Mouse (Mus musculus): ENCODE data around the gene Zfp628. TPM values are rescaled to one million over a fixed set of nuclear protein-coding genes. Genes with fewer than 3 reads are reported as not detected.

Zfp628 gene
- polyA plus RNA-seq, 1 experiment from 2014 or later = 3.7 TPM

DNA sequence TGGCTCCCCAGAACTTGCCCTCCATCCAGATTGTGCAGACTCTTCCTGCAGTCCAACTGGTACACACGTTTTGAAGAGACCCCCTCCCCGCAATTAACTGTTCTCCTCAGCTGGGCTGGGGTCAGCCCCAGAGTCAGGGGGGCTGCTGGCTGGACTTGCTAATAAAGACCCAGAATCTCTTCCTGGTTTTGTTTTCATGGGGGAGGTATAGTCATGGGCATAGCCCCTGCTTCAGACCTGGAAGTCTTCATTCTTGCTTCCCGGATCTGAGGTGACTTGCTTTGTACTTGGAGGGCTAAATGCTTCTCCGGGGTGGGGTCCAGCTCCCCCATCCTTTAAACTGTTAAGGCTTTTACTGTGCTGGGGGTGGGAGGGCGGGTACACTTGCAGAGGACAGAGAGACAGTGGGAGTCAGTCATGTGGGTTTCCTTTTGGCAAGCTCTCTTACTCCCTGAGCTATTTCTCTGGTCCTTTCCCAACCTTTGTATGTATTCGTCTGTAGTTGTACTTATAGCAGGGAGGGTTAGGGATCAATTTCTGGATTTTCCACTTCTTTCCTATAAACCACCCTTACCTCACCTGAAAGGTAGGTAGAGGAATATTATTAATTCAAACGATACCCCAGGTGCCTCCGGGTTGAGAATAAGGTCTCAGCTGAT is 6.9 kb downstream of the Zfp628 start, which contains the start of gene Nat14:
Nat14 (plus strand) TSS at position 205 of the 659 bp plus-strand sequence.
- Histone ChIP-seq H3K4me1 (ENCODE audit: control insufficient read depth, insufficient read depth, low read length) (peaks cover 36% of the 10 kb centered on the region), H3K27ac (ENCODE audit: low read depth, low read length) (peak within 1 kb of the TSS; percentile 98), H3K9me3 (ENCODE audit: control insufficient read depth, low read length) (no peaks in the 10 kb centered on the region), H3K4me3 (ENCODE audit: low read depth, low read length) (peak within 1 kb of the TSS; percentile 25), H3K9ac (replicated peaks; ENCODE audit: low read depth, low read length) (peak within 1 kb of the TSS; percentile 32), H3K4me2 (ENCODE audit: low read depth, low read length) (peak within 1 kb of the TSS; percentile 60), H3K36me3 (ENCODE audit: control insufficient read depth, insufficient read depth, low read length) (peaks cover 21% of the 10 kb centered on the region), H3K27me3 (ENCODE audit: control insufficient read depth, insufficient read depth, low read length) (no peaks in the 10 kb centered on the region)
- ATAC-seq (ENCODE audit: low read depth) = no peak
- WGBS = 30% methylated on average over 8 of the region's 8 CpGs

DNA sequence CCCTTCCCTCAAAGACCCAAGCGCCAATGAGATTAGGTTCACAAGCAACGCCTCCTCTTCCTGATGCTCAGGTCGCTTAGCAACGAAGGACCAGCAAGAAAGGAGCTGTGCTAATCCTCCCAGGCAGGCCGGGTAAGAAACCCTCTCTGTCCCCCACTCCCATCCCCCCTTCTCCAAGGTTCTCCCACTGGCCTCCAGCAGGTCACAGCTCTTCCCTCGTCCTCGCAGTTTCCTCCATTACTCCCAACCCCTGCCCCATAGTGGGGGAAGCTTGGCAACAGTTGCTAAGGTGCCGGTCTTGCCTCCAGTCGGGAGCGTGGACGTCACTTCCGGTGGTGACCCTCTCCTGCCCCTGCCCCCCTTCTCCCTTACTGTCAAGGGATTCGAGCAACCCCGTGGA is 7.5 kb downstream of the Zfp628 start:
- peak overlapping the region; percentile 25 for H3K4me3 ChIP-seq (ENCODE audit: low read depth, low read length)
- peak overlapping the region; percentile 98 for H3K27ac ChIP-seq (ENCODE audit: low read depth, low read length)
- H3K27me3 ChIP-seq (ENCODE audit: control insufficient read depth, insufficient read depth, low read length) = no peaks in the 10 kb centered on the region
- peaks cover 34% of the 10 kb centered on the region for H3K4me1 ChIP-seq (ENCODE audit: control insufficient read depth, insufficient read depth, low read length)
- H3K4me2 ChIP-seq (ENCODE audit: low read depth, low read length) = peak overlapping the region; percentile 60
- peaks cover 21% of the 10 kb centered on the region for H3K36me3 ChIP-seq (ENCODE audit: control insufficient read depth, insufficient read depth, low read length)
- under 1% methylated on average over 14 of the region's 14 CpGs for WGBS
- peak overlapping the region; percentile 32 for H3K9ac ChIP-seq (replicated peaks; ENCODE audit: low read depth, low read length)
- ATAC-seq (ENCODE audit: low read depth) = peak; percentile 81
- H3K9me3 ChIP-seq (ENCODE audit: control insufficient read depth, low read length) = no peaks in the 10 kb centered on the region

DNA sequence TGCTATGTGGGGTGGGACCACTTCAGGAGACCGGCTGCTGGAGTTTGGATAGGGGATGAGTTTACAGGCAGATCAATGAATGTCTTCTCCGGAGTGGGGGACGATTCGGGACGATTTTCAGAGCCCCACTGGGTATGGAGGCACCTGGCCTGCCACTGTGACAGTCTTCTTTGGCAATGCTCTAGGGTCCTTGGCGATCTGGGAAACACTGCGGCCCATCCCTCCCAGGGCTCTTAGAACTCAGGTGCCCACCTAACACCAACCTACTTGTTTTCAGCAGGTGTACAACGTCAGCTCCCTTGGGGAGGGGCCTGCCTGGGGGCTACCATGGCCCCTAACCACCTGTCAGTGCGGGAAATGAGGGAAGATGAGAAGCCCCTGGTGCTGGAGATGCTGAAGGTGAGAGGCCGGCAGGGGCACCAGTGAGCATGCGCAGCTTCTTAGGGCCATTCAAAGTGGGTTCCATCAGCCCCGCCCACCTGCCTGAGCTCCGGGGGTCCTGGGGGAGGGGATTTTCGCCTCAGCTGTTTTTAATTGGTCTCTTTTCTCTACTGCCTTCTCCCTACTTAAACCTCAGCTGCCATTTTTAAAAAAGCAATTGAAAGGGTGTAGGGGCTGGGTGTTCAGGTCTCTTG is 8.0 kb downstream of the Zfp628 start:
- Histone ChIP-seq H3K27me3 (ENCODE audit: control insufficient read depth, insufficient read depth, low read length) (no peaks in the 10 kb centered on the region), H3K4me3 (ENCODE audit: low read depth, low read length) (peak overlapping the region; percentile 25), H3K4me1 (ENCODE audit: control insufficient read depth, insufficient read depth, low read length) (peaks cover 34% of the 10 kb centered on the region), H3K36me3 (ENCODE audit: control insufficient read depth, insufficient read depth, low read length) (peaks cover 21% of the 10 kb centered on the region), H3K4me2 (ENCODE audit: low read depth, low read length) (peak overlapping the region; percentile 60), H3K9me3 (ENCODE audit: control insufficient read depth, low read length) (no peaks in the 10 kb centered on the region), H3K9ac (replicated peaks; ENCODE audit: low read depth, low read length) (peak overlapping the region; percentile 57), H3K27ac (ENCODE audit: low read depth, low read length) (peak overlapping the region; percentile 98)
- peak; percentile 62 for ATAC-seq (ENCODE audit: low read depth)
- whole genome bisulfite sequencing = under 1% methylated on average over 14 of the region's 14 CpGs

DNA sequence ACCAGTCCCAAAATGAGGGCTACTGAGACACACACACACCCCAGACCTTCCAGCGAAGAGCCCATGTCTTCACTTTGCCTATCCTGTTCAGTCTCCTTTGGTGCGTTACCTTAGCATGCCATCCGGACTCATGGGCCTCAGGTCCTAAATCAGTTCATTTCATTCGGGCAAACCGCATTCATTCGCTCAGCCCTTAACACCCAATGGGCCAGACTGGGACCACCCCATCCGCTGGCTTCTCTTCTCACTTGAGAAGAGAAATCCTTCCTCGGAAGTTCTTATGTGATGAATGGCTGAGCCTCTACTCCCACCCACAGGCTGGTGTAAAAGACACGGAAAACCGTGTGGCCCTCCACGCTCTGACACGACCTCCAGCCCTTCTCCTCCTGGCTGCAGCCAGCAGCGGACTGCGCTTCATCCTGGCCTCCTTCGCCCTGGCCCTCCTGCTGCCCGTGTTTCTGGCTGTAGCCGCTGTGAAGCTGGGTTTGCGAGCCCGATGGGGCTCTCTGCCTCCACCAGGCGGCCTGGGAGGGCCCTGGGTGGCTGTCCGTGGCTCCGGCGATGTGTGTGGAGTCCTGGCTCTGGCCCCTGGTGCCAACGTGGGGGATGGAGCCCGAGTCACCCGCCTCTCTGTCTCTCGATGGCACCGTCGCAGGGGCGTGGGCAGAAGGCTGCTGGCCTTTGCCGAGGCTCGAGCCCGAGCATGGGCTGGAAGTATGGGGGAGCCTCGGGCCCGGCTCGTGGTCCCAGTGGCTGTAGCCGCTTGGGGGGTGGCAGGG is 8.8 kb downstream of the Zfp628 start:
- Histone ChIP-seq H3K4me1 (ENCODE audit: control insufficient read depth, insufficient read depth, low read length) (peaks cover 34% of the 10 kb centered on the region), H3K27ac (ENCODE audit: low read depth, low read length) (peak overlapping the region; percentile 98), H3K4me2 (ENCODE audit: low read depth, low read length) (peak overlapping the region; percentile 60), H3K4me3 (ENCODE audit: low read depth, low read length) (peak overlapping the region; percentile 25), H3K9ac (replicated peaks; ENCODE audit: low read depth, low read length) (peak overlapping the region; percentile 57), H3K9me3 (ENCODE audit: control insufficient read depth, low read length) (no peaks in the 10 kb centered on the region), H3K27me3 (ENCODE audit: control insufficient read depth, insufficient read depth, low read length) (no peaks in the 10 kb centered on the region), H3K36me3 (ENCODE audit: control insufficient read depth, insufficient read depth, low read length) (peaks cover 20% of the 10 kb centered on the region)
- 2% methylated on average over 37 of the region's 37 CpGs for WGBS
- peak; percentile 16 for ATAC-seq (ENCODE audit: low read depth)

DNA sequence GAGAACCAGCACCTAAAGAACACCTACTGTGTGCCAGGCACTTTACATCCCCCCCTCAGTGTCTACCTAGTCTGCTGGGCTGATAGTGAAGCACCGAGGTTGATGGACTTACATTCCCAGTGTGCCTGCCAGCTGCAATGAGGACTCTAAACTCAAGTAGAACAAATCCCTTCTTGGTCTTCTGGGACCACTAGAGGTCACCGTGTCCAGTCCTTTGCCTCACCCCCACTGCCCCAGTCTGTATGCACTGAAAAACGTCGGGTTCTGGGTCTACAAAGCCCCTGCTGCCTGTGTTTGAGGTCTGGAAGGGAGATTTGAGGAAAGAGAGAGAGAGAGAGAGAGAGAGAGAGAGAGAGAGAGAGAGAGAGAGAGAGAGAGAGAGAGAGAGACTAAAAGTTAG is 9.5 kb downstream of the Zfp628 start:
- no peak overlapping the region; the same call in 1 of the 2 replicates for H3K4me3 ChIP-seq (ENCODE audit: low read depth, low read length)
- no peaks in the 10 kb centered on the region for H3K27me3 ChIP-seq (ENCODE audit: control insufficient read depth, insufficient read depth, low read length)

DNA sequence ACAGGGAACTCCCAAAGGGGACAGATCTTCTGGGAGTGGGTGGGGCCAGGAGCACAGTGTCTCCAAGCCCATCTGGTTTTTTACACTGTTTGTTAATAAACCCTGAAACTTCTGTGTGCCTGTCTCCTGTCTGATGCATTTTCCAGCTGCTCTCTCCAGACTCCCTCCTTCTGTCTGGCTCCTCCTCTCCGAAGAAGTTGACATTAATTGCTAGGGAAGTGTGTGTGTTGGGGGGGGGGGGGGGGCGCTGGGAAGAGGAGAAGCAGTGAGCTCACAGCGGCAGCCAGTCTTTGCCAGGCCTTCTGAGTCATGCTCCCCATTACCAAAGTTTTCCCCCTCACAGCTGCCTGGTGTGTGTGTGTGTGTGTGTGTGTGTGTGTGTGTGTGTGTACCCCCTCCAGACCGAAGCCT is 9.9 kb downstream of the Zfp628 start:
- Histone ChIP-seq H3K9ac (replicated peaks; ENCODE audit: low read depth, low read length) (no peak overlapping the region), H3K36me3 (ENCODE audit: control insufficient read depth, insufficient read depth, low read length) (peaks cover 11% of the 10 kb centered on the region), H3K27ac (ENCODE audit: low read depth, low read length) (peak overlapping the region; percentile 52), H3K4me3 (ENCODE audit: low read depth, low read length) (no peak overlapping the region), H3K4me2 (ENCODE audit: low read depth, low read length) (peak overlapping the region; percentile 60; the same call in 1 of the 2 replicates), H3K27me3 (ENCODE audit: control insufficient read depth, insufficient read depth, low read length) (no peaks in the 10 kb centered on the region), H3K4me1 (ENCODE audit: control insufficient read depth, insufficient read depth, low read length) (peaks cover 34% of the 10 kb centered on the region), H3K9me3 (ENCODE audit: control insufficient read depth, low read length) (no peaks in the 10 kb centered on the region)
- no peak for ATAC-seq (ENCODE audit: low read depth)
- WGBS = 14% methylated on average over 3 of the region's 4 CpGs

More for the DNA sequence above, 9.5 kb downstream of the Zfp628 start:
- Histone ChIP-seq H3K4me2 (ENCODE audit: low read depth, low read length) (peak overlapping the region; percentile 60), H3K9ac (replicated peaks; ENCODE audit: low read depth, low read length) (peak overlapping the region; percentile 57; the same call in 1 of the 2 replicates), H3K36me3 (ENCODE audit: control insufficient read depth, insufficient read depth, low read length) (peaks cover 14% of the 10 kb centered on the region), H3K4me1 (ENCODE audit: control insufficient read depth, insufficient read depth, low read length) (peaks cover 34% of the 10 kb centered on the region), H3K27ac (ENCODE audit: low read depth, low read length) (peak overlapping the region; percentile 98; the same call in 1 of the 2 replicates), H3K9me3 (ENCODE audit: control insufficient read depth, low read length) (no peaks in the 10 kb centered on the region)
- WGBS = 6% methylated on average over 4 of the region's 4 CpGs
- ATAC-seq (ENCODE audit: low read depth) = no peak

DNA sequence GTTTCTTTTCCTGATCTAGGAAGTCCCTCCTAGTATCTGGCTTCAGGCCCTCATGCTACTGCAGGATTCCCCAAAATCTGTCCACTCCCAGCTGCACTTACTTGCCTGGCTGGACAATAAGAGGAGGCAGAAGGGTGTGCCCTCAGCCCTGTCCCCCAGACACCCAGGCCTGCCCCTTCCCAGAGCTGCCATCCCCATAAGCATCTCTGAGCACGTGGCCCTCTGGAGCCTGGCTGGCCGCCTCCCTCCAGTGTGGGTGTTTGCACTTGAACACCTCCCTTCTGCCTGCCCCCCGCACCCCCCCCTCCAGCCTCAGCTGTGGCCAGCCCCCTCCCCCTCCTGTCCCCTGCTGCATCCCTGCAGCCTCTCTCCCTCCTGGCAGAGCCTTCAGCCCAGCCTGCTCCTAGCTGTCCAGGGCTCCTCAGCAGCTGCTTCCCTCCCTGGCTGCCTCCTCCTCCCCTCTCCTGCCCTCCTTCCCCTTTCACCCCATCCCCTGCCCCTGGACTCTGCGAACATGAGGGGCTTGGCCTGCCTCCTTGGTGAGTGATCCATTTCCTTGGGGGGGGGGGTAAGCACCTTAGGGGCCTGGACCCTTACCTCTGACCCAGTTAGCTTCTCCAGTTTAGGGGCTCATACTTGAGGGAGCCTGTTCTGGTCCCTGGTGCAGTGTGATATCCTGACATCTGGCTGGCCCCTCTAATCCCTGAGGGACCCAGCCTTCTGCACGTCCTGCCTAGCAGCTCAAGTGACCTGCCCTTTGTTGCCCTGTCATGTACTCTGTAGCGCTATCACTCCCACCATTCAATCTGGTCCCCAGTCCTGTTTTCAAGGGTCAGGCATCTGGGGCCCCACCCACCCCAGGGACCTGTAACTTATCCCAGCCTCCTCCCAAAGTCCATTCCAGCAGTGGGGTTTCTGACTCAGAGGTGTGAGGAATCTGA is 10.7 kb downstream of the Zfp628 start, which contains the start of gene Ssc5d:
Ssc5d (plus strand) TSS at position 345 of the 941 bp plus-strand sequence.
- Histone ChIP-seq H3K4me2 (ENCODE audit: low read depth, low read length) (peak within 1 kb of the TSS; percentile 60; the same call in 1 of the 2 replicates), H3K27me3 (ENCODE audit: control insufficient read depth, insufficient read depth, low read length) (no peaks in the 10 kb centered on the region), H3K27ac (ENCODE audit: low read depth, low read length) (peak within 1 kb of the TSS; percentile 52), H3K9ac (replicated peaks; ENCODE audit: low read depth, low read length) (no peak within 1 kb of the TSS; the same call in 1 of the 2 replicates), H3K4me3 (ENCODE audit: low read depth, low read length) (no peak within 1 kb of the TSS), H3K4me1 (ENCODE audit: control insufficient read depth, insufficient read depth, low read length) (peaks cover 34% of the 10 kb centered on the region), H3K36me3 (ENCODE audit: control insufficient read depth, insufficient read depth, low read length) (peaks cover 3% of the 10 kb centered on the region; the same call in 1 of the 2 replicates), H3K9me3 (ENCODE audit: control insufficient read depth, low read length) (no peaks in the 10 kb centered on the region)
- WGBS = 12% methylated on average over 6 of the region's 6 CpGs
- no peak for ATAC-seq (ENCODE audit: low read depth)

DNA sequence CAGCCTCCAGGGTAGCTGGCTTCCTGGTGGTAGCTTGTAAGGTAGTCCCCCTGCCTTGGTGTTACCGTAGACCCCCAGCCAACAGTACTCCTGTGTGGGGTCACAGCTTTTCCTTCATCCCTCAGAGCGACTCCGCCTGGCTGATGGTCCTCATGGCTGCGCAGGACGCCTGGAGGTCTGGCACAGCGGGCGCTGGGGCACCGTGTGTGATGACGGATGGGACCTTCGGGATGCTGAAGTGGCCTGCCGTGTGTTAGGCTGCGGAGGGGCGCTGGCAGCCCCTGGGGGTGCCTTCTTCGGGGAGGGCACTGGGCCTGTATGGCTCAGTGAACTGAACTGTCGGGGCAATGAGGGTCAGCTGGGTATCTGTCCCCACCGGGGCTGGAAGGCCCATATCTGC is 11.8 kb downstream of the Zfp628 start:
- Histone ChIP-seq H3K9ac (replicated peaks; ENCODE audit: low read depth, low read length) (no peak overlapping the region), H3K9me3 (ENCODE audit: control insufficient read depth, low read length) (no peaks in the 10 kb centered on the region)
- WGBS = 49% methylated on average over 16 of the region's 16 CpGs

More for the DNA sequence above, 11.8 kb downstream of the Zfp628 start:
- H3K4me3 ChIP-seq (ENCODE audit: low read depth, low read length) = no peak overlapping the region
- ATAC-seq (ENCODE audit: low read depth) = no peak
- H3K27ac ChIP-seq (ENCODE audit: low read depth, low read length) = no peak overlapping the region
- no peaks in the 10 kb centered on the region for H3K27me3 ChIP-seq (ENCODE audit: control insufficient read depth, insufficient read depth, low read length)
- peaks cover 29% of the 10 kb centered on the region for H3K4me1 ChIP-seq (ENCODE audit: control insufficient read depth, insufficient read depth, low read length)
- no peaks in the 10 kb centered on the region for H3K36me3 ChIP-seq (ENCODE audit: control insufficient read depth, insufficient read depth, low read length)
- H3K4me2 ChIP-seq (ENCODE audit: low read depth, low read length) = no peak overlapping the region
